Mouse (Mus musculus) T-helper 2 cell (primary cell): ENCODE measurements around the gene Lrp3.

Experiments used
- in situ Hi-C: fragments of 300-600 bp; cut with MboI, MseI; formaldehyde crosslinking; loops from one replicate; pipeline ENCODE4 v1.15.1; 2025; ENCODE audit warnings: high pct_unique_total_duplicates

Gene Lrp3

GRCm38 (mm10) chr7:35191276-35191675 is 24.0 kb downstream of the Lrp3 start:
- in situ Hi-C loops: no loop called here

GRCm38 (mm10) chr7:35189699-35190098 is 25.6 kb downstream of the Lrp3 start:
- in situ Hi-C loops: no loop called here

DNA sequence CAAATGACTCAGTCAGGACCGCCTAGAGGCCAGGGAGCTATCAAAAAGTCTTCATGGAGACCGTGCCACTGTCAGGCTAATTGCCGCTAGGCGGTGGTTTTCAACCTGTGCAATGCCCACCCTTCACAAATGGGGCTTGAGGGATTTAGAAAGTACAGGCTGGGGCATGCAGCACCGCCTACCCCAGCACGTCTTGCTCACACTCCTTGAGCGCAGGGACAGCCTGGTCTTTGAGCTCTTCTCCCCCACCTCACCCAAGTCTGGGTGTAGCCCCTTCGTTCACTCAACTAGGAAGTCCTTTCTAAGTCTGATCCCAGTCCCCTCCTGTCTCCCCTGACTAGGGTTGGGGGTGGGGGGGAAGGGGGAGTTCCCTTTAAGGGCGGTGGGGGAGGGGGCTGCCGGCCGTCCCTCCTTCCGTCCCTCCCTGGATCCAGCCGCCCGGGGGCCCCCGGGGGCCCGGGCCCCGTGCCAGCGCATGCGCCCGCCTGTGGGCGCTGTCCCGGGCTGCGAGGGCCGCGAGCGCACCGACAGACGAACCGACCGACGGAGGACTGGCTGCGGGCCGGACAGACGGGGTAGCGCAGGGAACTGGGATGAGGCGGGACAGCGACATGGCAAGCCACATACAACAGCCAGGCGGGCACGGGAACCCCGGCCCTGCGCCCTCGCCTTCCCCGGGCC is 29.3 kb downstream of the Lrp3 start, which contains the start of gene Slc7a10:
Slc7a10 (plus strand) TSS at position 497 of the 681 bp plus-strand sequence.
- in situ Hi-C loops: no loop called here

- in situ Hi-C loops: no loop called here
Measured at GRCm38 (mm10) chr7:35184833-35185724, 30.2 kb downstream of the Lrp3 start.

DNA sequence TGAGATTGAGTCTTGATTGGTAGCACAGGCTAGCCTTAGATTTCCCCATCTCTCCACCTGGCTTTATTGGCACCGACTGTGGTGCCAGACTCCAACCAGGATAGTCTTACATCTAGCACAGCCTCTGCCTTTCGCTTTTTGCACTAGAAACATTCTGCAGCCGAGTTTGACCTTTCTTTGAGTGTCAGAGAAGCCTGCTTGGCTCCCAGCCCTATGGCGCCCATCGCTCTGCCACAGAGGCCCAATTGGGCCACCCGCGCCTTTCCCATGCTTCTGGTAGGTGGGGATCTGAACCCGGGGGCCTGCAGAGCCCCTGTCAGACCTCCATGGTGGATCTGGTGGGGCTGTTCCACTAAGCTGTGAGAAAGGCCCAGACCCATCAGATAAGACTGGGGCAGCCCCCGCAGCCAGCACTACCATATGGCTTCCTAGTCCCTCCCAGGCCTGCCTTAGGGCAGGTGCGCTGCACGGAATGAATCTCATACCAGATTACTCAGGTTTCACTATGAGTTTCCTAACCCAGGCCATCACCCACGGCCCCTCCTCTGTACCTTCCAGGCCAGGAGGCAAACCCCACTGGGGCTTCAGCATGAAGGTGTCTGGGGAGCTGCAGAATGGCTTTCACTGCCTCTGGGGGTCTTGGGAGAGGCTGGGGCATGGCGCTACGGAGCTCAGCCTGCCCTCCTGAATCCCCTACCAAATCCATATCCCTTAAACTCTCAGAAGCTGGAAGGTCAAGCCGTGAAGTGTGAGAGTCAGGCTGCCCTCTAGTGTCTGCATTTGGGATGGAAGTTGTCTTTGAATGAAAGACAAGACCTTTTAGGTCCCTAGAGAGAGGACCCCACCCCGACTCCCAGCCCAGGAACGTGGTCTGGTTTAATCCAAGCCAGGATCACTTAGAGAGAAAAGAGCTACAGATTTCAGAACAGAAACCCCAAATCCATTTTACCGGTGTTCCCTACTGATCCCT is 38.6 kb downstream of the Lrp3 start:
- in situ Hi-C loops: loop anchor here (10.0 kb wide), 1 partner anchor 152 kb away; no protein-coding TSS in a partner anchor

DNA sequence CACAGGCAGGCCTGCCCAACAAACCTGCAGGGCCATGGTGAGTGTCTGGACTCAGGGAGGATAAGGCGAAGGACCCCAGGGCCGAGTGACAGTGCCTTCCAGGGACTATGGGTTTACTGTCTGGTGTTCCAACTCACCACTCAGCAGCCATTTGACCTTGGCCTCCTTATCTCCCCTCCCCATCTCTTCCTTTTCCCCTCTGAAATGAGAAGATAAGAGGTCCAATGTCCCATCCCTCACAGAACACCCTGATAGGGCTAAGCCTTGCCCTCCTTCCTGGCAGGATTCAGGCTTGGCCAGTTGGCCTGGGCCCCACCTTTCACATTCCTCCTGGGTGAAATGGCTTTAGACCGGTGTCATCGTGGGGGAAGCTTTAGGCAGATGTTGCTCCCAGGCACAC is 39.8 kb downstream of the Lrp3 start:
- in situ Hi-C loops: loop anchor here (10.0 kb wide), 1 partner anchor 151 kb away; no protein-coding TSS in a partner anchor

- in situ Hi-C loops: loop anchor here (10.0 kb wide), 1 partner anchor 148 kb away; no protein-coding TSS in a partner anchor
Measured at GRCm38 (mm10) chr7:35172519-35172918, 42.8 kb downstream of the Lrp3 start.

DNA sequence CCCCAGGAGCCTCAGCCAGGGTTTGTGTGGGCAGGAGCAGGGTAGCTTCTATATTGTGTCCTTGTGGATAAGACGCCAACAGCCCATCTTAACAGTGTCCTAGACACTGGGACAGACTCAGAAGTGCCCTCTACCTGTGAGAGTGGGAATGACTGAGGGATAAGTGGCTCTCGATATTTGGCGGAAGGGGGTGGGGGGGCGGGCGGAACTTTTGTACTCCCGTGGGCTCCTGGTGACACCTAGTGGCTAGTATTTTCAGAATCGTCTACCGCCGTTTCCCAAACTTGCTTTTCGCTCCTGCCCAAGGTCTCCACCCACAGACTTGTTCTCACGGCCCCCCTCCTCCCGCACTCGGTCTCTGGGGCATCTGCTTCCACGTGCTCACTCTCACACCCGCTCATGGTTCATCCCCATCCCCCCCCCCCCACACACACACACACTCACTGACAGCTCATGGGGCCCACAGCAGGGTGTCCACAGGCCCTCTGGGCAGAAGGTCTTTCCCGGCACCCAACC is 43.4 kb downstream of the Lrp3 start:
- in situ Hi-C loops: loop anchor here (10.0 kb wide), 1 partner anchor 147 kb away; no protein-coding TSS in a partner anchor

- in situ Hi-C loops: no loop called here
Measured at GRCm38 (mm10) chr7:35169341-35169740, 46.0 kb downstream of the Lrp3 start.

DNA sequence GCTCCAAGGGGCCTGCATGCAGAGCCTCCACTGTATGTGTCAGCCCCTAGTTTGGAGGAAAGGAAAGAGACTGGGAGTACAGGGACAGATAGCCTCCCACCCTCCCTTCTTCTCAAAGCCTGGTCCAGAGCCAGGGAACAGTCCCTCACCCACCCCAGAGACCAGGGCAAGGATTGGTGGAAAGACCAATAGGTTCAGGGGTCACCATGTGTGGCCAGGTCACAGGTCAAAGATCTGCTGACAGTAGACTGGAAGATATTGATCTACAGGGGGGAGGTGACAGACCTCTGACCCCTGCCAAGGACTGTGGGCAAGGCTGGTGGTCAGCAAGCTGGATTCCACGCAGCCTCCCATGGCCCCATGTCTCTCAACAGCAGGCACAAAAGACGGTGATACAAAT is 47.4 kb downstream of the Lrp3 start:
- in situ Hi-C loops: no loop called here

GRCm38 (mm10) chr7:35166988-35167387 is 48.3 kb downstream of the Lrp3 start:
- in situ Hi-C loops: no loop called here

DNA sequence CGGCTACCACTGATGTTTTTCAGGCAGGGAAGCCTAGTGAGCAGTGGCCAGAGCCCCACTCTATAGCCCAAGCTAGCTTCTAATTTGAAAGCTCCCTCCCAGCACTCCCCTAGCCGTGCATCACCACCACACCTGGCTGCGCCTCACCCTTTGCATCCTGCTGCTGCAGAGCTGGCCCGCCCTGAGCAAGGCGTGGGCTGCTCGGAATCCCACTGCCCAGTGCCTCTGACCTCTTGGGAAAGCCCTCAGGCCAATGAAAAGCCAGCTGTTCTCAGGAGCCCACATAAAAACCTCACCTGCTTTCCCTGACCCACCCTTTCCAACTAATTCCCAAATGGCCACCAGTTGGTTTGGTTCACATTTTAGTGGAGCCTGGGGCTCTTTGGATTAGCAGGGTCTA is 51.2 kb downstream of the Lrp3 start:
- in situ Hi-C loops: no loop called here

DNA sequence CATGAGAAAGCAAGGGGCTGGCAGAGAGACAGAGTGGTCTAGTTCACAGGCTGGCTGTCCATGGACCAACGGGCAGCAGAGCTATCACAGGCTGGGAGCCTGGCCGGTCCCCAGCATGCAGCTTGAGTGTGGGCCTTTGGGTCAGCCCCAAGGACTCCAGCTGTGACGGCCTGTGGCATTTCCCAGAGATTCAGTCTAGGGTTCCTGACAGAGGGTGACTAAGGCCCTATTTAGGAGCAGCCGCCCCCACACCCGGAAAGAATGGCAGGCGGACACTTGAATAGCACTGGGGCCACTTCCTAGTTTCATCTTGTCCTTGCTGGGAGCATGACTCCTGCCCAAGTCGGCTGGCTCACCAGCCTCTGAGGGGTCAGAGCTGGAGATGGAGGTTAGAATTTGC is 51.7 kb downstream of the Lrp3 start:
- in situ Hi-C loops: no loop called here

DNA sequence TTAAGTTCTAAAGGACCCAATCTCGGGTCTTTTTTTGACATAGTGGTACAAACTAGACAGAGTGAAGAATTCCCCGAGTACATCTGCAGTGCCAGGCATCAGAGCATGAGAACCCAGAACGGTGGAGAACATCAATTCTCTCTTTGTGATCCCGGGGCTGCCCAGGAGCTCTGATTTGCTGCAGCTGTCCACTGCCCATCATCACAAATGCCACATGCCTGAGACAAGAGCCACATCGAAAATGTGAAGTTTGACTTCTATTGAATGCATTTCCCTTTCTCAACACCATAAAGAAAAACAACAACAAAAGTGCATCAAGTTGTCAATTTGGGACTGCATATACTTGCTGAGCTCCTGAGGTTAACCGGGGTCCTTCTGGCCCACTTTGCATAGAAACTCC is 52.9 kb downstream of the Lrp3 start:
- in situ Hi-C loops: no loop called here

- in situ Hi-C loops: no loop called here
Measured at GRCm38 (mm10) chr7:35157512-35157911, 57.8 kb downstream of the Lrp3 start.

DNA sequence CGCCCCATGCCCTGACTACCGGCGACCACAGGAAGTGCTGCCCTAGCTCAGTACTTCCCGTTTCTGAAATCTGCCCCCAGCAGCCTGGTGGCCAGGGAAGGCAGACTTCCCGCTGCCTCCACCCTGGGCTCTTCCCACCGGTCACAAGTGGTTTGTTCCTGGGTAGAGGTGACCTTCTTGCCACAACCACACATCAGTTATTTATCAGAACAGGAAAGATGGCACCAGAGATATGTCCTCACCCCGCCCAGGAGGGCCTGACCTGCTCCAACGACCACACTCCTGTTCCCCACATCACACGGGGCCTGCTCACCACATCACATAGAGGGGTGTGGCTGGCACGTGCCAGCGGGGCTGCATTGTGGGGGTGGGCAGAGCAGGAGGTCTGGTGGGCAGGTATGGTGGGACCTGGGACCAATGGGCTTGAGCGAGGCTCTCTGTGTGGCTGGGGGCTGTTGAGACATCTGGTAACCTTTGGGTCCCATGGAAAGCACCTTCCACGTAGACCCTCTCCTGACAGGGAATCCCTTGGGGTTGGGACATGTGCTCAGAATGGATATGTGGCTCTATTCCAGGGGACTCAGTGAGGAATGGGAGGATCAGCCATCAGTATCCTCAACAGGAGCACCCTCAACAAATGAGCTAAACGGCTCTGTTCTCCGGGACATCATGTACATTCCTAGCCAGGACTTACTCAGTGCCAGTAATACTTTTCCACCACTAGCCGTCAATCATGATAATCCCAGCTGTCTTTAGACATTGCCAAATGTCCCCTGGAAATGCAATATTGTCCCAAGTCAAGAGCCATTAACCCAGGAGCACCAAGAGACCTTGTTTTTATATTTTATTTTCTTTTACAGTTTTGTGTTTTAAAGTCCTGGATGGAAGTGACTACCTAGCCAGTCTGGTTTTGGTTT is 58.5 kb downstream of the Lrp3 start:
- in situ Hi-C loops: no loop called here

DNA sequence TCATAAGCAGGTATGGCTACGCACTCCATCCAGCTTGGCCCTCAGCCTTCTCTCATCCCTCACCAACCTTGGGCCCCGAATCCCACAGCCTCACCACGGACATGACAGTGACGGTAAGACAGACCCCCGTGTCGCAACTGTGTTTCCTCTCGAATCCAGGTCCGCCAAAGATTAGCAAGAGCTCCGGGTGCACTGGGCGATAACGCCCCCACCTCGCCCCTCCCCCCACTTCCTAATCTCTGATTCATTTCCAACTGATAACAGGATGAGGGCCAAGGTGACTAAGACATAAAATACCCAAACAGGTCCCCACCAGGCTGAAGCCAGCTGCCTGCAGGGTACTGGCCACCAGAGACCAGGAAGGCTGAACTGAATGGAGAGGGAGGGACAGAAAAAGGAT is 60.8 kb downstream of the Lrp3 start:
- in situ Hi-C loops: no loop called here

DNA sequence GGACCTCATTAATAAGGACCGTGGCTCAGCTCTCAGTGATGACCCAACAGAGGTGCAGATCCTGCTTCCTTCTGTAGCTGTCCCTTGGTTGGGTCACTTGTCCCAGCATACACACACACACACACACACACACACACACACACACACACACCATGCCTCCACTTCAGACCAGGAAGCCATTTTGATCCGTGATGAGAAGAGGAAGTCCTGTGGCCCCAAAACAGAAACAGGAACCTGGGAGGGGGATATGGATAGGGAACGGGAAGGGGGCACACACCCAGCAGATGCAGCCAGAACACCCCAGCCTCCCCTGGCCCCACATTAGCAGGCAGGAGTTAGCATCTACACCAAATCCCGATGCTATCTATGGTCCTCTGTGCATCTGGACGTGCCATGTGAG is 64.4 kb downstream of the Lrp3 start:
- in situ Hi-C loops: no loop called here
